Mouse (Mus musculus): ENCODE measurements around the gene Rnaseh2c. TPM values are rescaled to one million over a fixed set of nuclear protein-coding genes. Genes with fewer than 3 reads are reported as not detected.

Rnaseh2c gene
- polyA plus RNA-seq, 1 experiment from 2014 or later, result 64.7 TPM

DNA sequence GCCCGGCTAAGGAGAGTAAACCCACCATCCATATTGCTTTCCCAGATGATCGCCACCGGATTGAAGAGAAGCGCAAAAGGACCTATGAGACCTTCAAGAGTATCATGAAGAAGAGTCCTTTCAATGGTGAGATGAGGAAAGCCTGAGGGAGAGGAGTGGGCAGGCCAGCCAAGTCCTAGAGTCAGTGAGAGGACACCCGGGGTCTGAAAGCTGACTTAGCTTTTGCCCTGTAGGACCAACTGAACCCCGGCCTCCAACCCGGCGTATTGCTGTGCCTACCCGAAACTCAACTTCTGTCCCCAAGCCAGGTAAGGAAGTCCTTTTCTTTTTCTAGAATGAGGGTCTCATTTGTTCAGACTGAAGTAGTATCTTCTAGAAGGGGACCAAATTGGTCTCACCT lies 43.6 kb downstream of the Rnaseh2c start:
- 98% methylated on average over 9 of the region's 9 CpGs for WGBS
- TF ChIP-seq EP300 (optimal IDR thresholded peaks at IDR 0.05) (no peak), CTCF (IDR thresholded peaks at IDR 0.05; ENCODE audit: low read depth) (no peak)

GRCm38 (mm10) chr19:5646731-5647330 lies 45.2 kb downstream of the Rnaseh2c start:
- no peak overlapping the region for H3K9ac ChIP-seq (ENCODE audit: low read length)
- H3K9me3 ChIP-seq (ENCODE audit: control insufficient read depth, low read length), result no peaks in the 10 kb centered on the region
- H3K27ac ChIP-seq (replicated peaks), result no peak overlapping the region
- H3K27me3 ChIP-seq (ENCODE audit: control insufficient read depth, insufficient read depth, low read length), result no peaks in the 10 kb centered on the region
- no peaks in the 10 kb centered on the region for H3K4me1 ChIP-seq (replicated peaks; ENCODE audit: control insufficient read depth, insufficient read depth)
- TF ChIP-seq EP300 (optimal IDR thresholded peaks at IDR 0.05) (no peak), CTCF (IDR thresholded peaks at IDR 0.05; ENCODE audit: low read depth) (no peak)
- H3K36me3 ChIP-seq (ENCODE audit: control insufficient read depth, insufficient read depth, low read length), result peaks cover 42% of the 10 kb centered on the region
- no peak overlapping the region for H3K4me2 ChIP-seq (replicated peaks; ENCODE audit: low read depth)
- no peak for ATAC-seq (ENCODE audit: low FRiP score, low TSS enrichment)
- WGBS, result 88% methylated on average over 8 of the region's 8 CpGs
- H3K4me3 ChIP-seq (ENCODE audit: low read depth, low read length), result no peak overlapping the region
- no peak for DNase-seq (ENCODE audit: low spot score)

More for the DNA sequence above, 43.6 kb downstream of the Rnaseh2c start:
- ATAC-seq (ENCODE audit: low FRiP score, low TSS enrichment) (no peak), DNase-seq (ENCODE audit: low spot score) (no peak)
- H3K4me3 ChIP-seq (ENCODE audit: low read depth, low read length), result no peak overlapping the region
- H3K9ac ChIP-seq (ENCODE audit: low read length), result no peak overlapping the region
- no peaks in the 10 kb centered on the region for H3K27me3 ChIP-seq (ENCODE audit: control insufficient read depth, insufficient read depth, low read length)
- H3K9me3 ChIP-seq (ENCODE audit: control insufficient read depth, low read length), result no peaks in the 10 kb centered on the region
- no peak overlapping the region for H3K4me2 ChIP-seq (replicated peaks; ENCODE audit: low read depth)
- H3K4me1 ChIP-seq (replicated peaks; ENCODE audit: control insufficient read depth, insufficient read depth), result no peaks in the 10 kb centered on the region
- H3K27ac ChIP-seq (replicated peaks), result no peak overlapping the region
- peaks cover 50% of the 10 kb centered on the region for H3K36me3 ChIP-seq (ENCODE audit: control insufficient read depth, insufficient read depth, low read length)

GRCm38 (mm10) chr19:5647791-5648190 lies 46.1 kb downstream of the Rnaseh2c start:
- Histone ChIP-seq H3K4me1 (replicated peaks; ENCODE audit: control insufficient read depth, insufficient read depth) (no peaks in the 10 kb centered on the region), H3K4me2 (replicated peaks; ENCODE audit: low read depth) (no peak overlapping the region), H3K9me3 (ENCODE audit: control insufficient read depth, low read length) (no peaks in the 10 kb centered on the region), H3K36me3 (ENCODE audit: control insufficient read depth, insufficient read depth, low read length) (peaks cover 34% of the 10 kb centered on the region), H3K4me3 (ENCODE audit: low read depth, low read length) (no peak overlapping the region), H3K27ac (replicated peaks) (peak overlapping the region; percentile 87), H3K27me3 (ENCODE audit: control insufficient read depth, insufficient read depth, low read length) (no peaks in the 10 kb centered on the region), H3K9ac (ENCODE audit: low read length) (no peak overlapping the region; the same call in 1 of the 2 replicates)
- WGBS, result 91% methylated on average over 6 of the region's 6 CpGs
- DNase-seq (ENCODE audit: low spot score), result no peak
- ATAC-seq (ENCODE audit: low FRiP score, low TSS enrichment), result no peak
- no peak for TF ChIP-seq CTCF (IDR thresholded peaks at IDR 0.05; ENCODE audit: low read depth)
- no peak for TF ChIP-seq EP300 (optimal IDR thresholded peaks at IDR 0.05)

GRCm38 (mm10) chr19:5648401-5649297 lies 47.0 kb downstream of the Rnaseh2c start:
- DNase-seq (ENCODE audit: low spot score) (peak; percentile 86), ATAC-seq (ENCODE audit: low FRiP score, low TSS enrichment) (peak; percentile 89)
- Histone ChIP-seq H3K27me3 (ENCODE audit: control insufficient read depth, insufficient read depth, low read length) (no peaks in the 10 kb centered on the region), H3K9me3 (ENCODE audit: control insufficient read depth, low read length) (no peaks in the 10 kb centered on the region), H3K27ac (replicated peaks) (peak overlapping the region; percentile 87), H3K9ac (ENCODE audit: low read length) (peak overlapping the region; percentile 45), H3K36me3 (ENCODE audit: control insufficient read depth, insufficient read depth, low read length) (peaks cover 32% of the 10 kb centered on the region), H3K4me3 (ENCODE audit: low read depth, low read length) (peak overlapping the region; percentile 22), H3K4me1 (replicated peaks; ENCODE audit: control insufficient read depth, insufficient read depth) (no peaks in the 10 kb centered on the region), H3K4me2 (replicated peaks; ENCODE audit: low read depth) (peak overlapping the region; percentile 62)
- TF ChIP-seq CTCF (IDR thresholded peaks at IDR 0.05; ENCODE audit: low read depth), result peak; percentile 63
- TF ChIP-seq EP300 (optimal IDR thresholded peaks at IDR 0.05), result no peak
- 6% methylated on average over 26 of the region's 26 CpGs for WGBS

- TF ChIP-seq CTCF (IDR thresholded peaks at IDR 0.05; ENCODE audit: low read depth) (no peak), EP300 (optimal IDR thresholded peaks at IDR 0.05) (no peak)
- H3K9ac ChIP-seq (ENCODE audit: low read length), result peak overlapping the region; percentile 45
- ATAC-seq (ENCODE audit: low FRiP score, low TSS enrichment) (peak; percentile 4; the same call in 1 of the 2 replicates), DNase-seq (ENCODE audit: low spot score) (no peak)
- no peaks in the 10 kb centered on the region for H3K27me3 ChIP-seq (ENCODE audit: control insufficient read depth, insufficient read depth, low read length)
- peak overlapping the region; percentile 22 for H3K4me3 ChIP-seq (ENCODE audit: low read depth, low read length)
- peak overlapping the region; percentile 87 for H3K27ac ChIP-seq (replicated peaks)
- H3K4me2 ChIP-seq (replicated peaks; ENCODE audit: low read depth), result peak overlapping the region; percentile 62
- no peaks in the 10 kb centered on the region for H3K4me1 ChIP-seq (replicated peaks; ENCODE audit: control insufficient read depth, insufficient read depth)
- peaks cover 32% of the 10 kb centered on the region for H3K36me3 ChIP-seq (ENCODE audit: control insufficient read depth, insufficient read depth, low read length)
- WGBS, result 52% methylated on average over 6 of the region's 6 CpGs
- H3K9me3 ChIP-seq (ENCODE audit: control insufficient read depth, low read length), result no peaks in the 10 kb centered on the region
Measured at GRCm38 (mm10) chr19:5649298-5649741, 47.6 kb downstream of the Rnaseh2c start.
